Mouse (Mus musculus) liver, embryonic 16.5 days (tissue): Measurements from ENCODE around the gene Atp8a1. TPM values are rescaled to one million over a fixed set of nuclear protein-coding genes. Genes with fewer than 3 reads are reported as not detected.

ENCODE experiments used
- ATAC-seq: fragments of 200-750 bp; cut with Nextera tagmentation; 2 replicates; pipeline ENCODE4 v1.8.0; 2017; ENCODE audit warnings: low read depth, mild to moderate bottlenecking, moderate number of reproducible peaks, moderate library complexity
- H3K27ac ChIP-seq: fragments of 300-500 bp; sonication (generic); 2 replicates; pipeline ENCODE4 v1.5.1; 2014; ENCODE audit warnings: mild to moderate bottlenecking, low read length
- H3K27me3 ChIP-seq: fragments of 300-500 bp; sonication (generic); 2 replicates; pipeline ENCODE4 v1.6.1; 2014; ENCODE audit warnings: low read depth, low read length, mixed read lengths; ENCODE audit not compliant: control insufficient read depth, insufficient read depth
- H3K36me3 ChIP-seq: fragments of 300-500 bp; sonication (generic); 2 replicates; pipeline ENCODE4 v1.6.1; 2014; ENCODE audit warnings: mild to moderate bottlenecking; ENCODE audit not compliant: control insufficient read depth, insufficient read depth
- H3K4me1 ChIP-seq: fragments of 300-500 bp; sonication (generic); 2 replicates; pipeline ENCODE4 v1.6.1; 2014; ENCODE audit warnings: low read depth, low read length, mixed read lengths; ENCODE audit not compliant: control insufficient read depth
- H3K4me2 ChIP-seq: fragments of 300-500 bp; sonication (generic); 2 replicates; pipeline ENCODE4 v1.6.1; 2014; ENCODE audit warnings: low read depth, low read length, mixed read lengths
- H3K4me3 ChIP-seq: fragments of 300-500 bp; sonication (generic); 2 replicates; pipeline ENCODE4 v1.5.1; 2014; ENCODE audit warnings: low read depth, mild to moderate bottlenecking, low read length
- H3K9ac ChIP-seq: fragments of 300-500 bp; sonication (generic); 2 replicates; pipeline ENCODE4 v1.6.1; 2014; ENCODE audit warnings: low read depth, low read length
- H3K9me3 ChIP-seq: fragments of 300-500 bp; sonication (generic); replicated peaks from 2 replicates; pipeline ENCODE4 v1.6.1; 2016; ENCODE audit warnings: low read length; ENCODE audit not compliant: control insufficient read depth
- WGBS: fragments of 180-500 bp; shearing (Covaris S2); extraction: QIAGEN DNeasy Blood & Tissue Kit; methylation state at CpG from one replicate; pipeline ENCODE4 v1.1.7; 2014; ENCODE audit not compliant: insufficient replicate concordance; 5-methylcytosine and 5-hydroxymethylcytosine counted together
- polyA plus RNA-seq: library from polyadenylated mRNA; unstranded; fragments of >200 nt; fragmentation: Nextera tagmentation; extraction: Ambion mirVana; gene quantifications from 2 replicates; pipeline ENCODE4 v1.2.1, GENCODE M21; 2015

Gene Atp8a1
- polyA plus RNA-seq, 1 experiment from 2014 or later = 40.9 TPM

DNA sequence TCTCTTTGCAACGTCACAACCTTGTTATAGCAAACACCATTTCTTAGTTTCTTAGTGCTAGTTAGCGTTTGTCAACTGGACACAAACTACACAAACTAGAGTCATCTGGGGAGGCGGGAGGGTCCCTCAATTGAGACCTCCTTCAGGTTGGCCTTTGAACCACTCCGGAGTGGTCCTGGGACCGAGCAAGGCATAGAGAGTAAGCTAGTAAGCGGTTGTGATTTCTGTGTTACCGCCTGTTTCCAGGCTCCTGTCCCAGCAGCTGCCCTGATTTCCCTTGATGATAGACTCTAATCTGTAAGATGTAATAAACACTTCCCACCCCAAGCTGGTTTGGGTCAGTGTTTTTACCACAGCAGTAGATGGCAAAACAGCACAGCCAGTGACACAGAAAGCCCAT, 161.3 kb downstream of the Atp8a1 start:
- H3K9me3 ChIP-seq = no peaks in the 10 kb centered on the region
- 80% methylated on average over 7 of the region's 7 CpGs for WGBS
- peaks cover 8% of the 10 kb centered on the region for H3K36me3 ChIP-seq

DNA sequence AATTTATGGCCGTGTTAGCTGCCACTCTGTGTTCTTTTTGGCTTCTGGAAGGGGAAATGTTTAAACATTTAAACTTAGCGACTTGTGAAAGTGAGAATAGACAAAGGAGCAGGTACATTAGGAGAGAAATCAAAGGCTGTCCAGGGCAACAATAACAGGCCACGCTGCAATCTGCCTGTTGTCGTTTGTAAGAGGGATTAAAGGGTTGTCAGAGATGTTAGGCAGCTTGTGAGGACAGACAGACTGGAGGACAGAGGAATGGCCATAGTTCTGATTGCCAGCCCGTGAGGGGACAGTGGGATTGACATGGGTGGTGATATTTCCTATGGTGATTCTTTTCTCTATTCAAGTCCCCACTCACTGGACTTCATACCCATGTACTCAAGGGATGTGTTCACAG, 161.8 kb downstream of the Atp8a1 start:
- WGBS = 70% methylated on average over 5 of the region's 5 CpGs
- Histone ChIP-seq H3K9me3 (no peaks in the 10 kb centered on the region), H3K36me3 (peaks cover 8% of the 10 kb centered on the region), H3K4me1 (no peaks in the 10 kb centered on the region), H3K4me2 (no peak overlapping the region), H3K27ac (no peak overlapping the region), H3K4me3 (no peak overlapping the region), H3K27me3 (no peaks in the 10 kb centered on the region), H3K9ac (no peak overlapping the region)
- no peak for ATAC-seq

More for the DNA sequence above, 161.3 kb downstream of the Atp8a1 start:
- H3K27ac ChIP-seq = no peak overlapping the region
- no peak overlapping the region for H3K4me2 ChIP-seq
- no peaks in the 10 kb centered on the region for H3K4me1 ChIP-seq
- no peak overlapping the region for H3K9ac ChIP-seq
- no peak overlapping the region for H3K4me3 ChIP-seq
- ATAC-seq = no peak
- H3K27me3 ChIP-seq = no peaks in the 10 kb centered on the region

- H3K27me3 ChIP-seq = no peaks in the 10 kb centered on the region
- H3K4me2 ChIP-seq = no peak overlapping the region
- no peaks in the 10 kb centered on the region for H3K9me3 ChIP-seq
- H3K27ac ChIP-seq = no peak overlapping the region
- 49% methylated on average over 3 of the region's 3 CpGs for WGBS
- H3K4me1 ChIP-seq = no peaks in the 10 kb centered on the region
- no peak for ATAC-seq
- peaks cover 17% of the 10 kb centered on the region for H3K36me3 ChIP-seq
- no peak overlapping the region for H3K4me3 ChIP-seq
- no peak overlapping the region for H3K9ac ChIP-seq
Measured at GRCm38 (mm10) chr5:67678819-67679218, 168.4 kb downstream of the Atp8a1 start.

- Histone ChIP-seq H3K27me3 (no peaks in the 10 kb centered on the region), H3K27ac (no peak overlapping the region), H3K9me3 (no peaks in the 10 kb centered on the region), H3K4me2 (no peak overlapping the region), H3K4me3 (no peak overlapping the region), H3K36me3 (no peaks in the 10 kb centered on the region; the same call in 1 of the 2 replicates), H3K4me1 (no peaks in the 10 kb centered on the region), H3K9ac (no peak overlapping the region)
- 81% methylated on average over 4 of the region's 4 CpGs for WGBS
- ATAC-seq = no peak
Measured at GRCm38 (mm10) chr5:67673008-67673407, 174.2 kb downstream of the Atp8a1 start.

DNA sequence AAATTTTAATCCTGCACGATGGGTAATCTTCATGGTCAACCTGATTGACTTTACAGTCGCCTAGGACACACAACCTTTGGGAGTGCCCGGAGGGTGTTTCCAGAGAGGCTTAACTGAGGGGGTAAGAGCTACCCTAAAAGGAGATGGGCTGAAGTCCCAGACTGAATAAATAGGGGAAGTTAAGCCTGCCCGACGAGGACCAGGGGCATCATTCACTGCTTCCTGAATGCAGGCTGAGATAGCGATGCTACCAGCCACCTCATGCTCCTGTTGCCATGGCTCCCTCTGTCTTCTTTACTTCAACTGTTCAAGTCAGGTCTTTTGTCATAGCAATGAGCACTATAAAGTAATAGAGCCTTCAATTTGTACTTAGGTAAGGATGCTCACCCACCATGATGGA, 177.1 kb downstream of the Atp8a1 start:
- H3K9ac ChIP-seq = no peak overlapping the region
- no peaks in the 10 kb centered on the region for H3K9me3 ChIP-seq
- H3K27me3 ChIP-seq = no peaks in the 10 kb centered on the region
- H3K4me2 ChIP-seq = no peak overlapping the region
- no peaks in the 10 kb centered on the region for H3K4me1 ChIP-seq
- 56% methylated on average over 6 of the region's 6 CpGs for WGBS
- H3K27ac ChIP-seq = no peak overlapping the region
- no peak overlapping the region for H3K4me3 ChIP-seq
- ATAC-seq = no peak
- peaks cover 10% of the 10 kb centered on the region for H3K36me3 ChIP-seq

GRCm38 (mm10) chr5:67669436-67669896, 177.8 kb downstream of the Atp8a1 start:
- H3K36me3 ChIP-seq = peaks cover 13% of the 10 kb centered on the region
- H3K4me2 ChIP-seq = no peak overlapping the region
- no peak overlapping the region for H3K27ac ChIP-seq
- H3K9ac ChIP-seq = no peak overlapping the region
- H3K4me1 ChIP-seq = no peaks in the 10 kb centered on the region
- no peak overlapping the region for H3K4me3 ChIP-seq
- WGBS = 89% methylated on average over 13 of the region's 13 CpGs
- no peaks in the 10 kb centered on the region for H3K27me3 ChIP-seq
- no peak for ATAC-seq
- H3K9me3 ChIP-seq = no peaks in the 10 kb centered on the region

DNA sequence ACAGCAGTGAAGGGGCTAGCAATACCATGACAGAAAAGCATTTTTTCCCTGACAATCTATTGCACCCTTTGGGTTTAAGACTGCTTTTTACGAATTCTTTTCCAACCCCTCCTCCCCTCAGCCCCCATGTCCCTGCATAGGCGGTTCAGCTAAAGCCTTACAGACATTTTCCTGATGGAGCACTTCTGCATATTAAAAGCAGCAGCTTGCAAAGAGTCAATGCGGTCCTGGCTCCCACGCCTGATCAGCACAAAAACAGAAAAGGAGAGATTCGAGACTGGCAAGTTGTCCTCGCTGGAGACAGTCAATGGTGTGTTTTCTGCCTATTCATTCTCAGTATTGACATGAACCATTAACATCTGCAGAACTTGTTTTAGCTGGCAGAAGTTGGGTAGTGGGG, 184.5 kb downstream of the Atp8a1 start:
- 77% methylated on average over 6 of the region's 6 CpGs for WGBS
- Histone ChIP-seq H3K4me1 (no peaks in the 10 kb centered on the region), H3K36me3 (peaks cover 18% of the 10 kb centered on the region), H3K27ac (no peak overlapping the region), H3K9ac (no peak overlapping the region), H3K4me3 (no peak overlapping the region), H3K4me2 (no peak overlapping the region), H3K27me3 (no peaks in the 10 kb centered on the region), H3K9me3 (no peaks in the 10 kb centered on the region)
- no peak for ATAC-seq

GRCm38 (mm10) chr5:67659864-67660263, 187.4 kb downstream of the Atp8a1 start:
- H3K27ac ChIP-seq = no peak overlapping the region
- WGBS = 90% methylated on average over 9 of the region's 9 CpGs
- ATAC-seq = no peak
- H3K27me3 ChIP-seq = no peaks in the 10 kb centered on the region
- H3K36me3 ChIP-seq = peaks cover 14% of the 10 kb centered on the region
- H3K9ac ChIP-seq = no peak overlapping the region
- H3K4me3 ChIP-seq = no peak overlapping the region
- H3K9me3 ChIP-seq = no peaks in the 10 kb centered on the region
- no peaks in the 10 kb centered on the region for H3K4me1 ChIP-seq
- H3K4me2 ChIP-seq = no peak overlapping the region

DNA sequence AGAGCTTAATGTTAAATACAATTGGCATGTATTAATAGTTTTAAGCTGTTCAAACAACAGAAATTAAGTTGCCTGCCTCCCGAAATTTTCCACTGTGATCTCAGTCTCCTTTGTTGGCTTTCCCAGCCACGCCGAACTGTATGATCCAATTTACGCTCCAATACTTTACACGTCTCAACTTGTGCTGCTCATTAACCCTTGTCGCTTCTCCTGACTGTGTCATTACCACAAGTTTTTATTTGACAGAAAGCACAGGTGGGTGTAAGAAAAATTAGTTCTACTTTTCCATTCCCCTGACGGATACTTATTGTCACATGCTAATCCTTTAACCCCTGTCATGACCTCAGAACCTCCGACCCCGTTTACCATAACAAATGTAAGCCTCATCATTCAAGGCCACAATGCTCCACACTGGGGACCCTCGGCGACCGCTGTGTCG, 190.4 kb downstream of the Atp8a1 start:
- no peak for ATAC-seq
- Histone ChIP-seq H3K9ac (no peak overlapping the region), H3K4me1 (no peaks in the 10 kb centered on the region), H3K4me2 (no peak overlapping the region), H3K27me3 (no peaks in the 10 kb centered on the region), H3K36me3 (peaks cover 17% of the 10 kb centered on the region), H3K27ac (no peak overlapping the region), H3K4me3 (no peak overlapping the region), H3K9me3 (no peaks in the 10 kb centered on the region)
- WGBS = 87% methylated on average over 13 of the region's 13 CpGs
